In the genomic region with DNA sequence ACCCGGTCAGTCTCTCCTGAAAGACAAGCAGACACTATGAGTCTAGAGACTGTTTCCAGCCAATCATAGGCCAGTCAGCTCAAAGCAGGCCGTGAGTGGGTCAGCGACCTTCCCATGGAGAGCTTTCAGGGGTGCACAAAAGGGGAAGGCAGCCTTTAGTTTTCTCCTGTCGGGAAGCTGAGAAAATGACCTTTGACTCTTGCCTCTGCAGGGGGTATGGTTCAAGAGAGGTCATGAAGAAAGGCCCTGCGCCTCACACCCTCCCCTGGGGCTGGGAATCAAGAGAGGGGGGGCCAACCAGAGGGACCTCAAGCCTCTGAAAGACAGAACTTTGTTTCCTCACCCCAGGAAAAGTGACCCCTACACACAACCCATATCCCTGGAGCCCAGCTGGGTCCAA, we compare ENCODE assay signal across 18 mouse cellular contexts.
A peak's percentile ranks its signal among the peaks of the same experiment; 100 is the strongest.
DNase-seq lines count a peak whose midpoint lies in the region; ATAC-seq lines count a peak whose summit lies in the region.
"Had no signal": no experiment of that assay in that cellular context is flagged by ENCODE, and none has a peak within 500 bp of the region (broad histone marks: within the 10 kb centered on the region; RNA-seq: fewer than 3 reads in every experiment).

No protein-coding gene starts in this region.

- no peaks in the 10 kb centered on the region for H3K9me3 ChIP-seq in forebrain, embryonic 11.5 days (ENCODE audit: control insufficient read depth, low read length)
- H3K9me3 ChIP-seq in forebrain, embryonic 14.5 days (replicated peaks; ENCODE audit: control insufficient read depth, low read length) = no peaks in the 10 kb centered on the region
- H3K9me3 ChIP-seq: heart, embryonic 12.5 days; intestine, embryonic 15.5 days; limb, embryonic 15.5 days had no signal

- no peaks in the 10 kb centered on the region for H3K27me3 ChIP-seq in forebrain, embryonic 11.5 days (ENCODE audit: control insufficient read depth, insufficient read depth, low read length)
- H3K27me3 ChIP-seq in forebrain, embryonic 14.5 days (replicated peaks; ENCODE audit: control insufficient read depth, insufficient read depth, low read length) = no peaks in the 10 kb centered on the region
- H3K27me3 ChIP-seq: heart, embryonic 12.5 days; intestine, embryonic 15.5 days; limb, embryonic 15.5 days; Patski had no signal

- peaks cover 14% of the 10 kb centered on the region for H3K4me1 ChIP-seq in forebrain, embryonic 11.5 days (replicated peaks; ENCODE audit: control insufficient read depth, insufficient read depth, low read length)
- H3K4me1 ChIP-seq in forebrain, embryonic 14.5 days (ENCODE audit: control insufficient read depth, insufficient read depth, low read length) = no peaks in the 10 kb centered on the region
- H3K4me1 ChIP-seq: intestine, embryonic 15.5 days; limb, embryonic 15.5 days had no signal

- no peak overlapping the region for H3K27ac ChIP-seq in forebrain, embryonic 11.5 days (ENCODE audit: low read depth, low read length)
- no peak overlapping the region for H3K27ac ChIP-seq in forebrain, embryonic 14.5 days (ENCODE audit: low read depth, low read length)
- H3K27ac ChIP-seq: intestine, embryonic 15.5 days; limb, embryonic 15.5 days had no signal

- H3K4me2 ChIP-seq in forebrain, embryonic 11.5 days (ENCODE audit: low read depth, low read length, severe bottlenecking) = no peak overlapping the region
- no peak overlapping the region for H3K4me2 ChIP-seq in forebrain, embryonic 14.5 days (ENCODE audit: low read length)
- H3K4me2 ChIP-seq: heart, embryonic 12.5 days; intestine, embryonic 15.5 days; limb, embryonic 15.5 days had no signal

- ATAC-seq in forebrain, embryonic 11.5 days (replicated peaks; ENCODE audit: low FRiP score) = peak; percentile 60
- ATAC-seq in forebrain, embryonic 14.5 days = no peak
- ATAC-seq in cerebellum, adult (ENCODE audit: insufficient number of reproducible peaks, low FRiP score, low TSS enrichment) = no peak
- ATAC-seq: intestine, embryonic 15.5 days; liver, postnatal 0 days; Patski had no signal

- no peak overlapping the region for H3K9ac ChIP-seq in forebrain, embryonic 11.5 days (ENCODE audit: low read length)
- no peak overlapping the region for H3K9ac ChIP-seq in forebrain, embryonic 14.5 days (ENCODE audit: low read length)
- H3K9ac ChIP-seq: heart, embryonic 12.5 days; intestine, embryonic 15.5 days; limb, embryonic 15.5 days; liver, postnatal 0 days had no signal

- no peak overlapping the region for H3K4me3 ChIP-seq in forebrain, embryonic 11.5 days (ENCODE audit: low read depth, low read length)
- no peak overlapping the region for H3K4me3 ChIP-seq in forebrain, embryonic 14.5 days (ENCODE audit: low read depth, low read length)
- H3K4me3 ChIP-seq: heart, embryonic 12.5 days; intestine, embryonic 15.5 days; limb, embryonic 15.5 days had no signal

- under 1% methylated on average over 5 of the region's 5 CpGs for WGBS in forebrain, embryonic 11.5 days
- WGBS in forebrain, embryonic 14.5 days = 2% methylated on average over 5 of the region's 5 CpGs

- H3K36me3 ChIP-seq in forebrain, embryonic 11.5 days (ENCODE audit: control insufficient read depth, insufficient read depth, low read length) = no peaks in the 10 kb centered on the region
- H3K36me3 ChIP-seq in forebrain, embryonic 14.5 days (ENCODE audit: control insufficient read depth, insufficient read depth, low read length) = no peaks in the 10 kb centered on the region
- H3K36me3 ChIP-seq: heart, embryonic 12.5 days; intestine, embryonic 15.5 days; limb, embryonic 15.5 days had no signal

- no peak for DNase-seq in forebrain, embryonic 11.5 days (ENCODE audit: low spot score)
- DNase-seq in forebrain, embryonic 14.5 days (ENCODE audit: low spot score) = no peak
- peak; percentile 5 to 47 for DNase-seq in kidney, adult 8-10 months
- no peak for DNase-seq in kidney, postnatal 10 days
- peak; percentile 85 for DNase-seq in embryo, embryonic 10.5 days (ENCODE audit: low spot score)
- peak; percentile 68 for DNase-seq in mesoderm, embryonic 11.5 days (ENCODE audit: low read depth, low spot score)
- no peak for DNase-seq in cerebellum, adult 18-20 months
- DNase-seq: cerebellum, adult 11-12 months; gastrocnemius, postnatal 36 days; liver, postnatal 0 days; lung, postnatal 36 days; midbrain, embryonic 14.5 days; thymus, postnatal 4 days had no signal

Comparison
In these comparisons a context has a peak if more than half of its experiments do, and no peak if none do; other contexts are left out.
1. DNase-seq: peak in kidney, adult 8-10 months (2 of 2), embryo, embryonic 10.5 days (single experiment) and mesoderm, embryonic 11.5 days (single experiment); none in forebrain, embryonic 11.5 days (single experiment), forebrain, embryonic 14.5 days (single experiment), kidney, postnatal 10 days (single experiment) and cerebellum, adult 18-20 months (0 of 2).